Mouse (Mus musculus) megakaryocyte progenitor cell, adult 5-6 weeks (primary cell): ENCODE results near the gene Usmg5. TPM values are rescaled to one million over a fixed set of nuclear protein-coding genes. Genes with fewer than 3 reads are reported as not detected.
"Not testable (repeated sequence)": the region's sequence is repeated elsewhere in the genome, so short reads cannot be mapped to it uniquely, and the experiment has no call there.

Experiments
- ATAC-seq: replicated peaks from 2 replicates; pipeline ENCODE4 v1.8.0; 2016; ENCODE audit warnings: mild to moderate bottlenecking, moderate TSS enrichment, inconsistent platforms; ENCODE audit not compliant: poor library complexity
- total RNA-seq, 2 experiments: library from RNA; stranded (forward) in 1 of 2; stranded (reverse) in 1 of 2; fragments of 157-497, 149-512 nt in 1 of 2; fragments of 200-1000 nt in 1 of 2; gene quantifications; 2 replicates each; pipeline versions ENCODE4 v1.2.3 to v1.2.4; 2015 to 2017

Gene Usmg5
- total RNA-seq (2015) (483 and 581 TPM in 2 replicates), total RNA-seq (2017) (452 and 544 TPM in 2 replicates)

- ATAC-seq: peak; percentile 98
These were observed at the start of gene Usmg5, which contains the start of gene Pdcd11 for GRCm38 (mm10) chr19:47090550-47091156. Usmg5 (minus strand) TSS chr19:47090647. Pdcd11 (plus strand) TSS chr19:47090768.

DNA sequence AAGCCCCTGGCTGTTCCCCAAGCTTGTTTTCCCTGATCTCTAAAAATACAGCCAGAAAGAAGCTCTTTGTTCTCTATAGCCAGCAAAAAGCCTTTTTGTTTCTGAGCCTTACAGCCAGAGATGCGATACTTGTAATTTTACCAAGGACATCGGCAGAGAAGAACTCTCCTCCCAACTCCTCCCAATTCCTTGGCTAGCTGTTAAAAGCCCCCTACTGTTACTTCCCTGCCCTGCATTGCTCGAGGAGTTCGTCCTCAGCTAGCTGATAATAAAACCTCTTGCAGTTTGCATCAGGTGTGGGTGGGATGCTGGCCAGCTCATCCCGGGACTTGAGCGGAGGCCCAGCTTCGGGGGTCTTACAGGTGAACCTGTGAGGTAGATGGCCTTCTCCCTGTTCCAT, 49.2 kb upstream of the Usmg5 start:
- ATAC-seq: not testable (repeated sequence)

DNA sequence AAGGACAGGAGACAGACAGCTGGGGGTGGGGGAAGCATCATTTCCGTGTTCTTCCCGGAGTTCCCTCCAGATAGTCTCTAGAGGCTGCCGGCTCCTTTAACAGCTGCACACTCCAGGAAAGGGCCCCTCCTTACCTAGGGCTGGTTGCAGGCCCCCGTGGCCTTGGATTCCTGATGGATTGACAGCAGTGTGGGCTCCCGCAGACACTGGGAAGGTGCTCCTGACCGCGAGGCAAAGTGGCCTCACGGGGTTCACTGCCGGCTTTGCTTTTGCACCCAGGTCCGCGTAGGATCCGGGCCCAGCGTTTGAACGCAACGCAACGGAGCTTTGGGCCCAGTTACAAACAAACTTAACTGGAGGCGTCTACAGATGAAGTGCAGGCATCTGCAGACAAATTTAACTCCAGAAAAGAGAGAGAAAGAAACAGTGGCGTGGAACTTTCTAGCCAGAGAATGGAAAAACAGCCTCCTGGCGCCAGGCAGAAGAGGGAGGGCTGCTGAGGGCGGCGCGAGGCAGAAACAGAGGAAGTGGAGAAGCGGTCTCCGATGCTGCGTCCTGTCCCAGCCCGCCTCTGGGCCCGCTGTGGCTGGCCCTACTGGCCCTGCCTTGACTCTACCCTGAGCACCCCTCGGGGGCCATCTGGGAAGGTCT, 47.4 kb upstream of the Usmg5 start, which contains the start of gene Calhm2:
TSS of gene Calhm2 (minus strand) at position 524 of the 651 bp plus-strand sequence.
- ATAC-seq: peak; percentile 60

- peak; percentile 65 for ATAC-seq
These were observed 46.7 kb upstream of the Usmg5 start for GRCm38 (mm10) chr19:47137051-47137581.

GRCm38 (mm10) chr19:47136170-47136569, 45.7 kb upstream of the Usmg5 start:
- ATAC-seq: no peak

GRCm38 (mm10) chr19:47135568-47135967, 45.1 kb upstream of the Usmg5 start:
- no peak for ATAC-seq

DNA sequence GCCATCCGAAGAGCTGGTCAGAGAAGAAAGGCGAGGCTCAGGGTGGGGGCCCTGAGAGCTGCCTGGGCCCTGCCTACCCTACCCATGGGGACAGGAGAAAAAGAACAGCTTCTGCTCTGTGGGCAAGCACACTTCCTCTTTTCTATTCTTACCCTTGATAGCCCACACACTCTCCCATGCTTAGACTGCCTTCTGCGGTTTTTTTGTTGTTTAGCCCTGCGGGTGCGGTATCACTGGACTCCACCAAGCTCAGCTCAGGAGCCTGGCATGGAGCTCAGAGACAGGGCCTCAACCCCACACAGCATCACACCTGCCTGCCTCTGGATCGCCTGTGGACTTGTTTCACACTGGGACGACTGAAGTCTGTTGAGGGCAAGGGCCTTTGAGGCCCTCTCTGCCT, 42.7 kb upstream of the Usmg5 start:
- ATAC-seq: peak; percentile 70

- ATAC-seq: no peak
These were observed 40.2 kb upstream of the Usmg5 start for GRCm38 (mm10) chr19:47130551-47131125.

DNA sequence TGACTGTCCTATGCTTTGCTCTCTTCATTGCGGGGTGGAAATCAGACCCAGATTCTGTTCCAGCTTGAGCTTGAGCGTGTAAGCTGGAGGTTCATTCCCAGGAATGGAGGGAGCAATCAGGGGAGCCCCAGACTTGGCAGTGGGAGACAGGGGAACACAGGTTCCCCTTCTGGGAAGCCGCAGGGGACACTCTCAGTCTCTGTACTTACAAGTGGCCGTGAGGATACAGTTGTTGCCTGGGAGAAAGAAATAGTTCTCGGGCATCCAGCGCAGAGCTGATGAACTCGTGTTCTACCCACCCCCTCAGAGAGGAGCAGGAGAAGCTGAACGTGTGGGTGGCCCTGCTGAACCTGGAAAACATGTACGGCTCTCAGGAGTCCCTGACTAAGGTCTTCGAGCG, 38.4 kb upstream of the Usmg5 start:
- ATAC-seq: no peak

DNA sequence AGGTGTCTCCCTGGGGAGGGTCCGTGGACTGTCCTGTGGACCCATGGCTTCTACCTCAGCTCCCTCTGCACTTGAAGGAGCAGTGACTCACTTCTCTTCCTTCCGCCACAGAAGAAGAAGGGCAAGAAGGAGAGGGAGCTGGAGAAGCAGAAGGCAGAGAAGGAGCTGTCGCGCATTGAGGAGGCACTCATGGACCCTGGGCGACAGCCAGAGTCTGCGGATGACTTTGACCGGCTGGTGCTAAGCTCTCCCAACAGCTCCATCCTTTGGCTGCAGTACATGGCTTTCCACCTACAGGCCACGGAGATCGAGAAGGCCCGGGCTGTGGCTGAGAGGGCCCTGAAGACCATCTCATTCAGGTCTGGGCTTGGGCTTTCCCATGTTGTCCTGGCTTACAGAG, 37.7 kb upstream of the Usmg5 start:
- no peak for ATAC-seq

DNA sequence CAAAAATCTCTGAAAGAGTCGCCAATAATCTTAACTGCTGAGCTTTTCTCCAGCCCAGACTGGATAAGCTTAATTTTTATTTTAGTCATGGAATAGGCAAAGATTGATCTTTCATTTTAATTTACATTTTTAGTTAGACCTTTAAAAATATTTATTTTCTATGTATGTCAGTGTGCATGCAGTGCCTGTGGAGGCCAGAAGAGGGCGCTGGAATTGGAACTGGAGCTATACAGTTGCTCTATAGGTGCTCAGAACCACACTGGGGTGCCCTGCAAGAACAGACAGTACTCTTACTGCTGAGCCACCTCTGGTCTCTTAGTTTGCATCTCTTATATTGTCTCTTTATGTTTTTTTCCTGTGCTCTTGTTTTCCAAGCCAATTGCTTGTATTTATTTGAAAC, 32.4 kb upstream of the Usmg5 start:
- ATAC-seq: peak; percentile 75

DNA sequence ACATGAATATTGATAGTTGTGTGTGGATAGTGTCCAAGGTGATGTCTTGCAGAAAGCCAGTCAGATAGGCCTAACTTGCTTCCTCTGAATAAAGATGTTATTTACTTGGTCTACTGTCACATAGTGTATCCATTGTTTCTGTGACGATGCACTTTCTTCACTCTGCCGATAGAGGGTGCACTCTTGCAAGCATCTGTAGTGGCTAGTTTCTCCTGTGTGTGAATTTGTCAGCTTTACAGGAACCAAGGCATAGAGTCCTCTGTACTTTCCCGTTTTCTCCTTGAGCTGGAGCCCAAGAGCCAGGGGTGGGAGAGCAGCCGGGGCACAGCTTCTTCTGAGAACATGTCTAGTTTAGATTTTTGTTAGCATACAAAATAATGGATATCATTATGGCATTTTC, 30.6 kb upstream of the Usmg5 start:
- peak; percentile 83 for ATAC-seq

GRCm38 (mm10) chr19:47118634-47119033, 28.2 kb upstream of the Usmg5 start:
- no peak for ATAC-seq

DNA sequence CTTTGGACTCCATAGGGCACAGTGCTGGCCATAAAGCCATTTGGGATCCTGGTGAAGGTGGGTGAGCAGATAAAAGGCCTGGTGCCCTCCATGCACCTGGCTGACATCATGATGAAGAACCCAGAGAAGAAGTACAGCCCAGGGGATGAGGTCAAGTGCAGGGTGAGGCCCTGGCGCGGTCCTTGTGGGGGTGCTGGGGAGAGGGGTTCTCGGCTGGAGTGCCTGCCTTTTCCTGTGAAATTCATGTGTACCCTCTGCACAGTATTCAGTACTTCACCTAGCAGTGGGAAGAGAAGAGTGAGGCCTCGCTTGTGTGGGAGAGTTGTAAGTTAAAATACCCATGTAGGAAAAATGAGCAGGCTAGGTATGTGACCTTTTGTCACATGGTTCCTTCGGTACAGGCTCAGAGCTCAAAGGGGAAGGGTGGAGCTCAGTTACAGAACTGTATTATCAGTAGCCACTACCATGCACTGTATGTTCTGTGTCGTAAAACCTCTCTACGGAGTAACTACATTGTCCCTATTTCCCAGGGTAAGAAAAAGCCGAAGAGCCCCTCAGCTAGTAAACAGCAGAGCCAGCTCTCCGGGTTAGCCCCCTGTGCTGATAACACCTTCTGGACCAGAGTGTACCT, 14.3 kb upstream of the Usmg5 start:
- no peak for ATAC-seq

GRCm38 (mm10) chr19:47101080-47101479, 10.6 kb upstream of the Usmg5 start:
- 0 out of 2 replicates have a peak, but pooled peaks have one; percentile 39 for ATAC-seq

- ATAC-seq: peak; percentile 40
These were observed 525 bp downstream of the Usmg5 start for GRCm38 (mm10) chr19:47089718-47090525.

DNA sequence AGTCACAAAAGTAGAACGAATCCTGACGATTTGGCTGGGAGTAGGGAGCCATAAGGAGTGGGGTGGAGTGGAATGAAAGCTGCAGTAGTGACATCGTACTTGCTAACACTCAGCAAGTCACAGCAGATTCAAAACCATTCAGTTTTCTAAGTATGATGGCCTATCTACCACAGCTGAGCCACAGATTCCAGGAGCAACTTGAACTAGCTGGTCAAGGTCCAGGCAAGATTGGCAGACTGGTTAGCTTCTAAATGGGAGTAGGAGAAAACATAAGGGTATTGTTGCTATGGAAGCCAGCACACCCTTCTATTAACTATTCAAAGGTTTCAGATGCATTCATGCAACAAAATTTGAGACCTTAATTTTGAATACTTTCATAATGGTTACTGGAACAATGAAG, 2.2 kb downstream of the Usmg5 start:
- ATAC-seq: no peak

DNA sequence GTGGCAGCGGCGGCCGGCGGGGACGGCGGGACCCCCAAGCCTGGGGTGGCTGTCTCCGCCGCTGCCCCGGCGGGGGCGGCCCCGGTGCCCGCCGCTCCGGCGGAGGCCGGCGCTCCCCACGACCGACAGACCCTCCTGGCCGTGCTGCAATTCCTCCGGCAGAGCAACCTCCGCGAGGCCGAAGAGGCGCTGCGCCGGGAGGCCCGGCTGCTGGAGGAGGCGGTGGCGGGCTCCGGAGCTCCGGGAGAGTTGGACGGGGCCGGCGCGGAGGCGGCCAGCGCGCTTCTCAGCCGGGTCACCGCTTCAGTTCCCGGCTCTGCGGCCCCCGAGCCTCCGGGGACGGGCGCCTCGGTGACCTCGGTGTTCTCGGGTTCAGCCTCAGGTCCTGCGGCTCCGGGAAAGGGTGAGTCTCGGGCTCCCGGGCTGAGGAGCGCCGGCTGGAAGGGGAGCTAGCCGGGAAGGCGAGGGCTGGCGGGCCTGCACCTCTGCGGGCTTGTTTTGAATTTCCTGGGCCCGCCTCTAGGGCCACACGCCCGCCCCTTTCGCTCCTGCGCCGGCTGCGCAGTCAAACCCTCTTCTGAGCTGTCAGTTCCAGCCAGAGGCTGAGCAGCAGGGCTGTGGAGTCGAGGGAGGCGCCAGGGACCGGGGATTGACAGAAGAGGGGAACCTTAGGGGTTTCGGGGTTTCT, 22.4 kb downstream of the Usmg5 start:
- peak; percentile 86 for ATAC-seq

DNA sequence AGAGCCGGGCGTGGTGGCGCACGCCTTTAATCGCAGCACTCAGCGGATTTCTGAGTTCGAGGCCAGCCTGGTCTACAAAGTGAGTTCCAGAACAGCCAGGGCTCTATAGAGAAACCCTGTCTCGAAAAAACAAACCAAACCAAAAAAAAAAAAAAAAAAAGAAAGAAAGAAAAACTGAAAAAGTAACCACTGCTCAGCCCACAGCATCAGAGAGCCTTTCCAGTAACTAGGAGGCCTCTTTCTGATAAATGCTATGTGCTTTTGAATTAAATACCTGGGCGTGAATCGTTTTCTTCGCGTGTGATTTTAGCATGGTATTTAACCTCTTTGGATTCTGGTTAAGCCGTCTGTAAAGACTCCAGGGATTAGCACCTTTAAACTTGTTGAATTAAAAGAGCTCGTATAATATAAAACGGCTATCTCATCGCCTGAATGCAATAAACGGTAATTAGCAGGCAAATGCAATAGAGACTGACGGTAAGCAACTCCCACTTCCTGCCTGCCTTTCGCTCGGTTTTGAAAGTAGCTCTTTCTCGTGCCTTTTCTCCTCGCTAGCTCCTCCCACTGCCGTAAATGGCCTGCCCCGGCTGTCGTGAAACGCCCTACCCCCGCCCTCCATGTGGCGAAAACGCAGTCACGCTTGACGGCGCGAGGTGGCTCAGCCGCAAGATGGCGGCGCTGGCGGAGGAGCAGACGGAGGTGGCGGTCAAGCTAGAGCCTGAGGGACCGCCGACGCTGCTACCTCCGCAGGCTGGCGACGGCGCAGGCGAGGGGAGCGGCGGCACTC, 23.2 kb downstream of the Usmg5 start, which contains the start of gene Taf5:
TSS of gene Taf5 (plus strand) at position 651 of the 787 bp plus-strand sequence.
- ATAC-seq: peak; percentile 96
